Mouse (Mus musculus) thymus, adult 2 months (tissue): Measurements from ENCODE around the gene Adcy3. TPM values are rescaled to one million over a fixed set of nuclear protein-coding genes. Genes with fewer than 3 reads are reported as not detected.

Source experiments
- DNase-seq: peaks from one replicate; pipeline ENCODE4 v3.0.0; 2021
- H3K27ac ChIP-seq: fragments of 200-500 bp; 2 replicates; pipeline ENCODE4 v1.5.1; 2012; ENCODE audit warnings: low read length, control low read depth; ENCODE audit not compliant: control insufficient read depth, insufficient read depth
- H3K27me3 ChIP-seq: fragments of 200-500 bp; 2 replicates; pipeline ENCODE4 v1.6.1; 2012; ENCODE audit warnings: mild to moderate bottlenecking, low read length, moderate library complexity, mixed read lengths; ENCODE audit not compliant: control insufficient read depth, insufficient read depth
- H3K36me3 ChIP-seq: fragments of 200-500 bp; 2 replicates; pipeline ENCODE4 v1.6.1; 2012; ENCODE audit warnings: mild to moderate bottlenecking, low read length, moderate library complexity; ENCODE audit not compliant: control insufficient read depth, insufficient read depth
- H3K4me1 ChIP-seq: fragments of 200-500 bp; replicated peaks from 2 replicates; pipeline ENCODE4 v1.6.1; 2012; ENCODE audit warnings: low read length; ENCODE audit not compliant: control insufficient read depth, insufficient read depth
- H3K4me3 ChIP-seq: fragments of 200-500 bp; 2 replicates; pipeline ENCODE4 v1.5.1; 2012; ENCODE audit warnings: mild to moderate bottlenecking, low read length, control low read depth, moderate library complexity; ENCODE audit not compliant: control insufficient read depth, insufficient read depth
- CTCF ChIP-seq: fragments of 200-500 bp; IDR thresholded peaks from 2 replicates; pipeline ENCODE4 v1.5.1; 2012; ENCODE audit warnings: mild to moderate bottlenecking, control low read depth, low read length, moderate library complexity, borderline replicate concordance; ENCODE audit not compliant: control insufficient read depth, poor library complexity, insufficient read depth; ENCODE audit errors: extremely low read depth
- POLR2A ChIP-seq: fragments of 200-500 bp; IDR thresholded peaks from 2 replicates; pipeline ENCODE4 v1.6.1; 2012; ENCODE audit warnings: mild to moderate bottlenecking, low read length, control low read depth, moderate library complexity; ENCODE audit not compliant: control insufficient read depth, poor library complexity, insufficient read depth; ENCODE audit errors: extremely low read depth
- WGBS: fragments of 180-500 bp; shearing (Covaris S2); methylation state at CpG from one replicate; pipeline ENCODE4 v1.1.7; 2018; 5-methylcytosine and 5-hydroxymethylcytosine counted together
- polyA plus RNA-seq: library from polyadenylated mRNA; depleted of rRNA; stranded (reverse); fragments of >200 nt; gene quantifications from 2 replicates; pipeline ENCODE4 v1.2.3, GENCODE M21; 2012

The Adcy3 gene
- polyA plus RNA-seq, 1 experiment, result 20.8 TPM

- Histone ChIP-seq H3K4me1 (no peaks in the 10 kb centered on the region), H3K36me3 (no peaks in the 10 kb centered on the region), H3K27me3 (no peaks in the 10 kb centered on the region), H3K27ac (no peak overlapping the region), H3K4me3 (no peak overlapping the region)
- 91% methylated on average over 7 of the region's 7 CpGs for WGBS
- TF ChIP-seq POLR2A (no peak), CTCF (no peak)
- no peak for DNase-seq
These were observed 26.1 kb downstream of the Adcy3 start for GRCm38 (mm10) chr12:4158868-4159632.

GRCm38 (mm10) chr12:4160322-4160721, 27.4 kb downstream of the Adcy3 start:
- WGBS, result 98% methylated on average over 7 of the region's 7 CpGs
- no peak overlapping the region for H3K27ac ChIP-seq
- no peaks in the 10 kb centered on the region for H3K27me3 ChIP-seq
- no peaks in the 10 kb centered on the region for H3K4me1 ChIP-seq
- TF ChIP-seq POLR2A, result no peak
- TF ChIP-seq CTCF, result no peak
- H3K4me3 ChIP-seq, result no peak overlapping the region
- no peaks in the 10 kb centered on the region for H3K36me3 ChIP-seq
- no peak for DNase-seq

DNA sequence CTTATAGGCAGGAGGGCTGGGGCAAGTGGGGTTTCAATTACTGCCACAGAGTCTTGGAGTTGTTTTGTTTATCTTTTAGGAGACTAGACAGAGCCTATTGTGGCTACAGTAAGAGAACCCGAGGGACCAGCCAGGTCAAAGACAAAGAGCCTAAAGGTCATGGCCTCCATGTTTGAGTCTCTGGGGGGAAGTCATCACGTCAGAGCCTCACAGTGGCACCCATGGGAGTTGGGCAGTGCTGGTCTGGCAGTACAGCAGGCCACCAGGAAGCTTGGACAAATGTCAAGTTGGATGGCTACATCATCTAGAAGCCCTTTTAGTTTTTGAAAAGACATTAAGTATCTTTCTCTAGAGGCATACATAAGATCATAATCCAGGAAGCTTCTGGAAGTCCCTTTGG, 30.0 kb downstream of the Adcy3 start:
- H3K27me3 ChIP-seq, result no peaks in the 10 kb centered on the region
- no peak for DNase-seq
- TF ChIP-seq POLR2A (no peak), CTCF (no peak)
- no peaks in the 10 kb centered on the region for H3K36me3 ChIP-seq
- no peak overlapping the region for H3K27ac ChIP-seq
- H3K4me3 ChIP-seq, result no peak overlapping the region
- no peaks in the 10 kb centered on the region for H3K4me1 ChIP-seq
- 78% methylated on average over 2 of the region's 2 CpGs for WGBS

DNA sequence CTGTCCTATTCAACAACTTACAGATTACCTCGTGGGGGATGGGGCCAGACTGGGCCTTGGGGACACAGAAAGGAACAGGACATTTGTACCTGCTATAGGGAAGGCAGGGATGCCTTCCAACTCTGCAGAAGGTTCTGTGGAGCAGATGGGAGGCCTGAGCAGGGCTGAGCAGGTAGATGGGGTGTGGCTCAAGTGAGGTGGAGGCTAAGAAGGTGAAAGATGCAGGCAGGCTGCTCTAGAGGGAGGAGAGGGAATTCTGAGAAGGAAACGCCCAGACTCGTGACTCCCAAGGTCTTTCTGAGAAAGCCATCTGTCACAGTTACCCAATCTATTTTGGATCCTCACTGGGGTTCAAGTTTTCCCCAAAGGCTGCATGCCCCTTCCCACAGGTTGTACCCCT, 34.1 kb downstream of the Adcy3 start:
- no peak overlapping the region for H3K4me3 ChIP-seq
- H3K36me3 ChIP-seq, result no peaks in the 10 kb centered on the region
- no peak for DNase-seq
- no peaks in the 10 kb centered on the region for H3K4me1 ChIP-seq
- TF ChIP-seq POLR2A, result no peak
- TF ChIP-seq CTCF, result no peak
- H3K27ac ChIP-seq, result no peak overlapping the region
- no peaks in the 10 kb centered on the region for H3K27me3 ChIP-seq
- 86% methylated on average over 3 of the region's 3 CpGs for WGBS

GRCm38 (mm10) chr12:4169058-4169457, 36.2 kb downstream of the Adcy3 start:
- WGBS, result 94% methylated on average over 1 of the region's 1 CpGs

DNA sequence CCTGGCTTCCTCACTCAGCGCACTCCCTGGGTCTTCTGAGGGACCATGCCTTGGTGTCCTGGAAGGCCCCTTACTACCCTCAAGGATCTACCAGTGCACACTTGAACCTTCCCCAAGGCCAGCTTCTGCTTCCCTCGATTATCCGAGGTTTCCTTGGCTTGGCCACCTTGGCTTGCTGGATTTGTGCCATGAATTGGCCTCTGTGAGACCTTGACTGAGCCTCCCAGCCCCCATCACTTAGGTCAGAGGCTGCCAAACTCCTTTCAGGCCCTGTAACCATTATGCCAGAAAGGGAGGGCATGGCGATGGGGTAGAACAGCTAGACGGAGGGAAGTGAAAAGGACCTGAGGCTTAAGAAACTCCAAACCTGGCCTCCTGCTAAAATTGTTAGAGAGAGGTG, 36.7 kb downstream of the Adcy3 start:
- no peaks in the 10 kb centered on the region for H3K27me3 ChIP-seq
- no peaks in the 10 kb centered on the region for H3K4me1 ChIP-seq
- H3K36me3 ChIP-seq, result no peaks in the 10 kb centered on the region
- WGBS, result 96% methylated on average over 5 of the region's 5 CpGs
- H3K4me3 ChIP-seq, result no peak overlapping the region
- no peak for DNase-seq
- no peak for TF ChIP-seq CTCF
- no peak for TF ChIP-seq POLR2A
- no peak overlapping the region for H3K27ac ChIP-seq

More at GRCm38 (mm10) chr12:4169058-4169457, 36.2 kb downstream of the Adcy3 start:
- Histone ChIP-seq H3K27me3 (no peaks in the 10 kb centered on the region), H3K4me1 (no peaks in the 10 kb centered on the region), H3K4me3 (no peak overlapping the region), H3K27ac (no peak overlapping the region), H3K36me3 (no peaks in the 10 kb centered on the region)
- no peak for DNase-seq
- TF ChIP-seq POLR2A, result no peak
- no peak for TF ChIP-seq CTCF
